Mouse (Mus musculus) left cerebral cortex, adult 2 months (tissue): Measurements from ENCODE around the gene Tfcp2l1. TPM values are rescaled to one million over a fixed set of nuclear protein-coding genes. Genes with fewer than 3 reads are reported as not detected.

Experiments
- DNase-seq, 2 experiments: peaks; one replicate each; pipeline ENCODE4 v3.0.0; 2021 to 2022; ENCODE audit warnings: low spot score in 2 of 2, mixed read lengths in 1 of 2; ENCODE audit errors: extremely low spot score in 1 of 2
- H3K27ac ChIP-seq: fragments of 200-600 bp; 2 replicates; pipeline ENCODE4 v1.8.1; 2022
- H3K4me3 ChIP-seq: fragments of 200-600 bp; 2 replicates; pipeline ENCODE4 v1.8.1; 2022
- CTCF ChIP-seq: fragments of 200-600 bp; IDR thresholded peaks from 2 replicates; pipeline ENCODE4 v1.8.1; 2022; ENCODE audit warnings: antibody characterized with exemption, mild to moderate bottlenecking, moderate library complexity
- intact Hi-C: fragments of 180-260 bp; cut with DNase I; formaldehyde crosslinking; loops from one replicate; pipeline ENCODE4 v1.15.1; 2025
- total RNA-seq, 2 experiments: library from RNA; stranded (reverse); gene quantifications; 2 replicates each; pipeline ENCODE4 v1.2.3; 2021

The Tfcp2l1 gene
- total RNA-seq, 2 experiments from 2014 or later = 2.4 to 2.9 TPM

GRCm38 (mm10) chr1:118716225-118716624 is 88.5 kb downstream of the Tfcp2l1 start:
- intact Hi-C loops = no loop called here
- no peak overlapping the region for H3K4me3 ChIP-seq
- DNase-seq = no peak
- no peak for TF ChIP-seq CTCF
- H3K27ac ChIP-seq = no peak overlapping the region

DNA sequence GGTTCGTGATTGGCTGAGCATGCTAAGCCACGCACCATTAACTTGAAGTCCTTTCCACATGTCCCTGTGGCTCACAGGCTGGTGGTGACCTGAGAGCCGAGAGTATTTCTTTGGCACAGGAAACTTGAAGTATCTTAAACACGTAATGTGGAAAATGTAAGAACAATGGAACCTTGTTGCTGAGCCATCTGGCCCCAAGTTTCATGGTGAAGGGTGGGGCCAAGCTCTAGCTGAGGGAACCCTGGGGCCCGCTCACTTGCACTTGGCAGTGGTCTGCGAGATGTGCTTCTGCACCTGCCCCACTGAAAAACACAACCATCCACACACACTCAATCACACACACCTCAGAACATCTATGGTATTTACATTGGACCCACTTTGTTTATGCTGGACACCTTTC is 90.3 kb downstream of the Tfcp2l1 start:
- intact Hi-C loops = no loop called here
- DNase-seq = no peak
- Histone ChIP-seq H3K4me3 (no peak overlapping the region), H3K27ac (no peak overlapping the region)
- TF ChIP-seq CTCF = no peak

- intact Hi-C loops = no loop called here
- H3K4me3 ChIP-seq = no peak overlapping the region
- DNase-seq = no peak
- TF ChIP-seq CTCF = no peak
- no peak overlapping the region for H3K27ac ChIP-seq
Observed at GRCm38 (mm10) chr1:118719699-118720098, 92.0 kb downstream of the Tfcp2l1 start.

DNA sequence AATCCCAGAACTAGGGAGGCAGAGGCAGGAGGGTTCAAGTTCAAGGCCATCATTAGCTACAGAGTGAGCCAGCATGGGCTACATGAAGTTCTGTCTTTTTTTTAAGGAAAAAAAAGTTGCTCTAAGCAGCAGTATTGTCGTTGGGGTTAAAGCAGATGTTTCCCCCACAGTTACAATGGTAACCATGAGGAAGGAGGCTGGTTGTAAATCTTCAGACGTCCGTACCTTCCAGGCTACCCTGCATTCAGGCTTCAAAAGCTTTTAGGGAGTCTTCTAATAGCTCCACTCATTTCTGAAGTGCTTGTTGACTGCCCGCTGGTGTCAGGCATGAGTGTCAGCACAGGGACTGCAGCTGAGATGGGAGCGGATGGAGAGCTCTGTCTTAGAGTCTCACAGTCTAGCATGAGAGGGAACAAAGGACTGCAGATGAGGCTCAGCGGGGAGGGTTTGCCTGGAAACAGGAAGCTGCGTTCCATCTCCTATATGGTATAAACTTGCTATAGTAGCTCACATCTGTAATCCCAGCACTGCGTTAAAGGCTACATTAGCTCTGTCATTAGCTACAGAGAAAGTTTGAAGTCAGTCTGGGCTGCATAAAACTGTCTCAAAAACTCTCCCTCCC is 92.8 kb downstream of the Tfcp2l1 start:
- intact Hi-C loops = no loop called here
- no peak; the same call in 1 of the 2 replicates for TF ChIP-seq CTCF
- no peak for DNase-seq

DNA sequence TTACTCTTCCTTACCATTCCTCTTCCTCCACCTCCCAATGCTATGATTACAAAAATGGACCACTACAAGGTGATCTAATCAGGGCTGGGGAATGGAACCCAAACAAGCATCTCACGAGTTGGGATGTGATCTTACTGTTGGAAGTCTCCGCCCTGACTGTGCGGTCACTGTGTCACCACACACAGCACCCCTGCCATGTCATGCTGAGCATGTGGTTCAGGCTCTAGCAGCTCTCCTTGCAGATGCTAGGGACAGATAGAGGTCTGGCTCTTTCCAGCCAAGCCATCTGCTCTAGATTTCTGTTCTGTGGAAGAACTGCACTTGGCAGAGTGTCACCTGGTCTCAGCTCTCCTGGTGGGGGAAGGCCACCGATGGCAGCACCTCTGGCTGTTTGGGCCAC is 99.3 kb downstream of the Tfcp2l1 start:
- DNase-seq = no peak
- Histone ChIP-seq H3K4me3 (no peak overlapping the region), H3K27ac (no peak overlapping the region)
- intact Hi-C loops = no loop called here
- no peak for TF ChIP-seq CTCF

More for the DNA sequence above, 92.8 kb downstream of the Tfcp2l1 start:
- Histone ChIP-seq H3K27ac (no peak overlapping the region), H3K4me3 (no peak overlapping the region)

DNA sequence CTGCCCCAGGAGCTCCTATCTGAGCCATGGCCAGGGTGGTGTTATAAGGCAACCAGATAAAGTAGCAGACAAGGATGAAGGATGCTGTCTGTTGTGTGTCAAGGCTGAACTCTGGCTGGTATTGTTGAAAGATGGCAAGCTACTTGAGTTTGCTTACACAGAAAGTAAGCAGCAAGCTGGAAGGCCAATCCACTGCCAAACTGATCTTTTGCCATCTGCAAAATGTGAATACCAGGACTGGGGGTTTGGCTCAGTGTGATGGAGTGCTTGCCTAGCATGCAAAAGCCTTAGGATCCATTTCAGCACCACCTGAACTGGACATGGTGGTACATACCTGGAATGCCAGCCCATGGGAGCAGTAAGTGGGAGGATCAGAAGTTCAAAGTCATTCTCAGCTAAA is 101.1 kb downstream of the Tfcp2l1 start:
- intact Hi-C loops = no loop called here
- H3K4me3 ChIP-seq = no peak overlapping the region
- no peak overlapping the region for H3K27ac ChIP-seq
- DNase-seq = no peak
- no peak for TF ChIP-seq CTCF

Other genes with a start within 250 kb of the Tfcp2l1 start
- gene Clasp1, start 238.9 kb upstream of the Tfcp2l1 start, total RNA-seq = 100 to 1,000 TPM; 112 to 118 TPM